Mouse (Mus musculus) spleen, postnatal 10 days (tissue): ENCODE results near the gene Vsir.

Experiments
- DNase-seq, 2 experiments: peaks; one replicate each; pipeline ENCODE4 v3.0.0; 2021 to 2022; ENCODE audit warnings: low spot score in 2 of 2

The Vsir gene

DNA sequence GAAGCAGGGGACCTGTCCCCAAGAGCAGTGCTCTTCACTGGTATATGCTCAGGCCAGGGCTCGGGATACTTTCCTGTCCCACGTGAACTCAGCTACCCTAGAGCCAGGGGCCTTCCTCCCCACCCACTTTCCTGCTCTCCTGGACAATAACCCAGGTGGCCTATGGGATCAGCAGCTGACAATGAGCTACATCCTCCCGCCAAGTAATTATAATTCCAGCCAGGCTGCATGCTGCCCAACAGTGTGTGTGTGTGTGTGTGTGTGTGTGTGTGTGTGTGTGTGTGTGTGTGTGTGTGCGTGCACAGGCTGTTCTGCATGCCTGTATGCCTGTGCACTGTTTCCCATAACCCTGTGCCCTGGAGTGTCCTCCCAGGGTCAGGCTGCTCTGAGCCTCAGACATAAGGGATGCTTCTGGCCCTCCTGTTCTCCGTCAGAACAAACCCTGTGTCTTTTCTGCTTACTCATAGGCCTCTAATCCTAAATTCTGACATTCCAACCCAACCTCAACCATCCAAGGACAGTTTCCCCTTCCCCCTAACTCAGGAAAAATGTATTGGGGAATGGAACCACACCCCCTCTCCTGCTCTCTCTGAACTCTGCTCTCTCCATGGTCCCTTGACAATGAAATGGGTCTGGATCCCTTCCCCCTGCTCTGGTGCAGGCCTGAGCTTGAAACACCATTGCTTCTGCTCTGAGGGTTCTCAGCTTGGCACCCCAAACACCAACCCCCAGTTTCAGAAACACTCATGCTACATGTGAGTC, 6.8 kb downstream of the Vsir start:
- no peak for DNase-seq

GRCm38 (mm10) chr10:60354003-60354325, 7.3 kb downstream of the Vsir start:
- DNase-seq, result no peak

- no peak for DNase-seq
Measured at GRCm38 (mm10) chr10:60354881-60355677, 8.4 kb downstream of the Vsir start.

DNA sequence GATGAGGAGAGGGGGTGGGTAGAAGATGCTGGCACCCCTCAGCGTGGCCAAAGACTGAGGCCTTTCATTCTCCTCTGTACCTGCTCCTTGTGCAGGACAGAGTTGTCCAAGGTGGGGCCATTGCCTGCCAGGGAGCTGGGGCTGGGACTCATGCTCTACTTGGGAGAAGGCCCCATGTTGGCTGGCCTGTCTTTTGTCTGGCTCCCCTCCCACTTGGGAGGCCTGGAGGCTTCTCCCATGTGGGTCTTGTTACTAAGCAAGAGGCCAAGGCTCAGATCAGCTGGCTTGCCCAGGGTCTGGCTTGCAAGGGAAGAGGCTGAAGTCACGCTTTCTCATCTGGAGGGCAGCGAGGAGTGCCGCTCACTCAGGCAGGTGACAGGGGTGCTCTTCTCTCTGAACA, 10.8 kb downstream of the Vsir start:
- DNase-seq, result no peak

DNA sequence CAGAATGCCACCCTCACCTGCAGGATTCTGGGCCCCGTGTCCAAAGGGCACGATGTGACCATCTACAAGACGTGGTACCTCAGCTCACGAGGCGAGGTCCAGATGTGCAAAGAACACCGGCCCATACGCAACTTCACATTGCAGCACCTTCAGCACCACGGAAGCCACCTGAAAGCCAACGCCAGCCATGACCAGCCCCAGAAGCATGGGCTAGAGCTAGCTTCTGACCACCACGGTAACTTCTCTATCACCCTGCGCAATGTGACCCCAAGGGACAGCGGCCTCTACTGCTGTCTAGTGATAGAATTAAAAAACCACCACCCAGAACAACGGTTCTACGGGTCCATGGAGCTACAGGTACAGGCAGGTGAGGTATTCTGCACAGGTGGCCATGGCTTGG, 11.2 kb downstream of the Vsir start:
- DNase-seq, result no peak

DNA sequence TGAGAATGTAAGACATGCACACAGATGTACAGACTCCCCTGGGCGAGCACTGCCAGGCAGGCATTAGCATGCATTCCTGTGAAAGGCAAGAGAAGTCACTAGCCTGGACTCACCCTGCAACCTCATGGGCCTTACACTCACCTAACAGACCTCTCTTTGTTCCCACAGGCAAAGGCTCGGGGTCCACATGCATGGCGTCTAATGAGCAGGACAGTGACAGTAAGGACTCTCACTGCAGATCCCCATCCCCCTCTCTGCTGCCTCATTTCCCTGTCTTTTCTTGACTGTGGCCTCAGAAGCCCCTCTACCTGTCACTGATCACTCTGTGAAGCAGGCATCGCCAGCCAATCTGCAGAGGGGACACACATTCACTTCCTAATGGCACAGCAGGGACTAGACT, 12.1 kb downstream of the Vsir start:
- DNase-seq, result no peak

GRCm38 (mm10) chr10:60361615-60362309, 15.1 kb downstream of the Vsir start:
- no peak for DNase-seq

DNA sequence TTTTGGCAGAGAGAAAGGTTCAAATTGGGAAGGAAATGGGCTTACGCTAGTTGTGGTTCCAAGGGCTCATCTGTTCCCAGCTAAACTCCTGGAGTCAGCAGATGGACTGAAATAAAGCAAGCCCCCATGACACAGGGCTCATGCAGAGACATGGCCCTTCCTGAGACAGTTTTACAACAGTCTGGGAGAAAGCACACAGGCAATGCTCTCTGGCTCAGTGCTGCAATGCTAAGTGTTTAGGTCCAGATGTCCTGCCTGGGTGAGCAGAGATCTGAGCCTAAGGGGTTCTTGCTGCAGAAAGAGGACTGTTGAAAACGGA, 15.6 kb downstream of the Vsir start:
- no peak for DNase-seq

DNA sequence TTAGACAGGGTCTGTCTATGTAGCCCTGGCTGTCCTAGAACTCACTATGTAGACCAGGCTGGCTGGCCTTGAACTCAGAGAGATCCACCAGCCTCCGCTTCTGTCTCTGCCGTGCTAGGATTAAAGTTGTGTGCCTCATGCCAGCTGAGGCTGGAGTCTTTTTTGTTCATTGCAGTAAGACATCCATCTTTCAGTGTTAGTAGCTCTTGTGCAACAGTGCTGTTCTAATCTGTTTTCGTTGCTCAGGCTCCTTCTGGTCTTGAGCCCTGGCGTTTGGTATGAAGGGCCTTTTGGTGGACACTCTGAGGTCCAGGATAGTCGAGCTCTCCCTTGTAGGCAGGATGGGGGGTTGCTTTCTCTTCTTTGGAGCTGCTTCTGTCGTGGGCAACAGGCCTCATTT, 16.8 kb downstream of the Vsir start:
- DNase-seq, result no peak

DNA sequence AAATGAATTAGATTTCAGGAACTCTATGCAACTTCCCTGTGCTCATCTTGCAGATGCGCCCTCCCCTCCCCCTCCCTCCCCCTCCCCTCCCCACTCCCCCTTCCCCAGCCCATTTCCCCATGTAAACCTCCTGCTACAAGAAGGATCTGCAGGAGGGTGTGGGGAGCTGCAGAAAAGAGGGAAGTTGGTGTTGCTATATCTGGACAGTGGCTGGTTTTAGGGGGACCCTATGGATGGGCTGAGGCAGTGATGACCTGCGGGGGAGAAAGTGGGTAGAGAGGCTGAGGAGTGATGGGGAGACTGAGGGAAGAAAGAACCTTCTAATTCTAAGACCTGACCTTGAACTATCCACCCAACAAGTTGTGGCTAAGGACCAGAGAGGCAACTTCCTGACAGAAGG, 20.5 kb downstream of the Vsir start:
- DNase-seq, result no peak

DNA sequence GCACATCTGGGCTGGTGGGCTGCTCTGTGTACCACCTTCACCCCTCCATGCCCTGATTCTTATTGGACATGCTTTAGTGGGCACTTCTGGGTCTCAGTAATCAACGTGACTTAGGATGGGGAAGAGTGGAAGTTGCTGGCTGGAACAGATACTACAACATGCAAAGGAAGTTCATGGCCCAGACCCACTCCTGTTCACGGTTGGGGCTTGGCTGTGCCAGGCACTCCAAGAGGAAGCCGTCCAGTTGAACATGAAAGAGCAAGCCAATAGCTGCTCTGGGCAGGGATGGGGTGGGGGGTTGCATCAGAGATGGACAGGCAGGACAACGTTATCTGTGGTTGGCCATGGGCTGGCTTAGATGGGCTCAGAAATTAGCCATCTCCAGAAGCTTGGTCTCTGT, 21.3 kb downstream of the Vsir start:
- no peak for DNase-seq

DNA sequence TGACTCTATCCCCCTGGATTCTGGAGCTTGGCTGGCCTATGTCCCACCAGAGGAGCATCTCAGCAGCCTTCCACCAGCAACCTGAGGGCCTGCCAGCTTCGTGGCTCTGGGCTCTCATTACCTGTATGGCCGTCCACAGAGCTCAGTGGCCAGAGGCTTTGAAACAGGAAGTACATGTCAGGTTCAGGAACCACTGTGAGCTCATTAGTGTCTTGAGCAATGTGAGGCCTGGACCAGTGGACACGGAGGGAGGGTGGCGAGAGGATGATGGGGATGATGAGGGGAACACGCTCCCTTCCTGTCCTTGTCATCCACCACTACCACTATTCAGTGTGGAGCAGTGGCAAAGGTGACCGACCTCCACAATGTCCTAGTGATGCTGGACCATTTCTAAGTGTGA, 22.8 kb downstream of the Vsir start:
- DNase-seq, result no peak

DNA sequence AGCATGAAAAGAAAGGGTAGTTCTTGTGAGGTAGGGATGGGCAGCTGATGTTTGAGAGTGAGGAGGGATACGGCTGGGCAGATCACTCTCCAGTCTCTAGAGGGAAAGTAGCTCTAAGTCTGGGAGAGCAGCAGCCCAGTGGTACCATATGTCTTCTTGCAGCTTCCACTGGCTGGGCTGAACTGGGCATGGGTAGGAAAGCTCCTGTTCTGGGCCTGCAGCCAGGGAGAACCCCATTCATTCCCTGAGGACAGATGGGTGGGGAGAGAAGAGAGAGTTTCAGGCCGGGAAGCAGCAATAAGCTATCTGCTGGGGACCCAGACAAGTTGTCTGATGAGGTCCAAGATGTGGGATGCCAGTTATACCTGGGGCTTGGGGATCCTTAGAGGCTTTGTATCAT, 23.4 kb downstream of the Vsir start:
- DNase-seq, result no peak

DNA sequence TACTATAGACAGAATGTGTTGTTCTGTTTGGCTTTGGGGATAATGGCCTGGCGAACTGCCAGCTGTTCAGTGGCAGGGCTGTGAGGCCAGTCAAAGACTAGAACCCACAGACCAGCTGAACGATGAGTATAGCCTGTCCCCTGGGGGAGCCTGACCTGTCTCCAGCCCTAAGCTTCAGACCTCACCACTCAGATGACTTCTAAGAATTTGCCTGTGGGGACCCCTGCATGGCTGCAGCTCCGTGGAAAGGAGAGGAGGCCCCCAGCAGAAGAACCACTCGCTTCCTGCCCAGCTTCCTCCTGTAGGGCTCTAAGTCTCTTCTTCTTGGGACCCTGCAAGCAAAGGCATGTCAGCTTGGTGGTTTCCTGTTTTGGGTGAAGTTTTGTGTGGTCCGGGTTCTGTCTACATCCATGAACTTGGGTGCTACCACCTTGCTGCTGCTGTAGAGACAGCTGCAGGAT, 24.0 kb downstream of the Vsir start:
- peak in 1 of 2 experiments; percentile 64 for DNase-seq

- peak in 1 of 2 experiments; percentile 69 for DNase-seq
Measured at GRCm38 (mm10) chr10:60371596-60372386, 25.1 kb downstream of the Vsir start.

GRCm38 (mm10) chr10:60373543-60373936, 26.9 kb downstream of the Vsir start:
- no peak for DNase-seq

DNA sequence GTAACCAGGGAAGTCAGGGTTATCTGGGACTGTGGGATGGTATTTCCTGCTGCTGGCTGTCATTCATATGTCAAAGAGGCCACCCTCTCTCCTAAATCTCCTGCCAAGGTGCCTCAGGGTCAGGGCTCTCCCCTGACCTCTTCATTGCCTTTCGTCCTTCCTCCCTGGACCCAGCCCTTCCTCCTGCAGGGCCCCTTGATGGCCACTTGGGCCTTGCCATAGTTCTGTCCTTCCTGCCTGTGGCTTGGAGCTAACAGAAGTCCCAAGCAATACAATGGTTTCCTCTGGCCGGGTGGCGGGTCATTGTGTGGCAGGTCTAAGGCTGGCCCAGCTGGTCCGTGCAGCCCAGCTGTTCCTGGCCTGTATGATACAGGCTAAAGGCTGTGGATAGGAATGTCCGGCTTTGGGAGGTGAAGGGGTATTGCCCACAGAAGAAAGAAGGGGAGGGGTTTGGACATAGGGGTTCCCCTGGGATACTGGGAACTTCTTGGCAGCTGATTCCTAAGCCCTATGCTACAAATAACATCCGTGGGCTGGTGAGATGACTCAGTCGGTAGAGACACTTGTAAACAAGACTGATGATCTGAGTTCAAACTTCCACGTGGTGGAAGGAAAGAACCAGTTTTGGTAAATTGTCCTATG, 27.4 kb downstream of the Vsir start:
- no peak for DNase-seq

DNA sequence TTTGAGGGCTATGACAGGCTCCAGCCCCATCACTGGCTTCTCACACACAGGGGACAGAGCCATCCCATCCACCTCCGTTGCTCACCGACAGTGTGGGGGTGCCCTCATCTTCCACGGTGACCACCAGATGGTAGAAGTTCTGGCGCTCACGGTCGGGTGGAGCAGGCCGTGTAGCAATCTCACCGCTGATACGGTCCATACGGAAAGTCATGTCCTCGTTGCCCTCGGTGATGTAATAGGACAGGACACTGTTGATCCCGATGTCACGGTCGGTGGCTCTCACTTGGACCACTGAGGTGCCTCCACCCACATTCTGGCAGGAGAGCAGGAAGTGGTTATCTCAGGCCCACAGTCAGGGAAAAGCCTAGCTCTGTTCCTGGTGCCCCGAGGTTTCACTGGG, 30.1 kb downstream of the Vsir start:
- DNase-seq, result no peak

GRCm38 (mm10) chr10:60379419-60379957, 32.8 kb downstream of the Vsir start:
- no peak for DNase-seq

DNA sequence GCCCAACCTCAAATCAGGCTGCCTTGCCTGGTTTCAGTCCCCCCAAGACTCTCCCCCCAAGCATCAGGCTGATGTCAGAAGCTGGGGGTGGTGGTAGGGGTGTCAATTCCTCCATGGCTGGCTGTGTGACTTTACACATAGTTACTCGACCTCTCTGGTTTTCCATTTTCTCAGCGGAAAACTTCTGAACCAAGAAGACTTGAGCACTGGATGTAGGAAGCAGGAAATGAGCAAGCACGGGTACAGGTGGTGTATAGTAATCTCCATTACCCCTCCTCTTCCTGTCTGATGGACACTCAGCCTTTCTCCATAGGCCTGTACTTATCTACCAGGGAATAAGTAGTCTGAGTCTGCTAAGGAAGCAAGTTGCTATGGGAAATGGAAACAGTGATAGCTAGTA, 33.6 kb downstream of the Vsir start:
- no peak for DNase-seq
